Mouse (Mus musculus): ENCODE measurements around the gene Il17c. TPM values are rescaled to one million over a fixed set of nuclear protein-coding genes. Genes with fewer than 3 reads are reported as not detected.
A peak's percentile ranks its signal among the peaks of the same experiment; 100 is the strongest.

Gene Il17c
- polyA plus RNA-seq, 1 experiment from 2014 or later, result not detected

GRCm38 (mm10) chr8:122435375-122435774 lies 13.6 kb downstream of the Il17c start:
- no peak overlapping the region for H3K4me2 ChIP-seq (ENCODE audit: low read length)
- no peak overlapping the region for H3K4me3 ChIP-seq (ENCODE audit: low read depth, low read length)
- H3K27ac ChIP-seq (ENCODE audit: low read depth), result no peak overlapping the region
- 89% methylated on average over 6 of the region's 6 CpGs for WGBS
- DNase-seq (ENCODE audit: low spot score) (no peak), ATAC-seq (replicated peaks; ENCODE audit: low FRiP score, low TSS enrichment, low read depth) (no peak)
- H3K4me1 ChIP-seq (replicated peaks; ENCODE audit: control insufficient read depth, insufficient read depth, low read length), result peaks cover 31% of the 10 kb centered on the region
- H3K9me3 ChIP-seq (ENCODE audit: control insufficient read depth, low read length), result no peaks in the 10 kb centered on the region
- H3K27me3 ChIP-seq (replicated peaks; ENCODE audit: control insufficient read depth, insufficient read depth, low read length), result no peaks in the 10 kb centered on the region
- peaks cover 42% of the 10 kb centered on the region for H3K36me3 ChIP-seq (ENCODE audit: control insufficient read depth, insufficient read depth, low read length)
- no peak overlapping the region for H3K9ac ChIP-seq (ENCODE audit: low read length)

GRCm38 (mm10) chr8:122436146-122436545 lies 14.3 kb downstream of the Il17c start:
- H3K9me3 ChIP-seq (ENCODE audit: control insufficient read depth, low read length), result no peaks in the 10 kb centered on the region
- ATAC-seq (replicated peaks; ENCODE audit: low FRiP score, low TSS enrichment, low read depth) (no peak), DNase-seq (ENCODE audit: low spot score) (no peak)
- no peaks in the 10 kb centered on the region for H3K27me3 ChIP-seq (replicated peaks; ENCODE audit: control insufficient read depth, insufficient read depth, low read length)
- WGBS, result 94% methylated on average over 9 of the region's 9 CpGs
- no peak overlapping the region for H3K27ac ChIP-seq (ENCODE audit: low read depth)
- no peak overlapping the region for H3K9ac ChIP-seq (ENCODE audit: low read length)
- H3K4me1 ChIP-seq (replicated peaks; ENCODE audit: control insufficient read depth, insufficient read depth, low read length), result peaks cover 26% of the 10 kb centered on the region
- no peak overlapping the region for H3K4me2 ChIP-seq (ENCODE audit: low read length)
- peaks cover 42% of the 10 kb centered on the region for H3K36me3 ChIP-seq (ENCODE audit: control insufficient read depth, insufficient read depth, low read length)
- H3K4me3 ChIP-seq (ENCODE audit: low read depth, low read length), result no peak overlapping the region

- Histone ChIP-seq H3K9me3 (ENCODE audit: control insufficient read depth, low read length) (no peaks in the 10 kb centered on the region), H3K27me3 (replicated peaks; ENCODE audit: control insufficient read depth, insufficient read depth, low read length) (no peaks in the 10 kb centered on the region), H3K4me1 (replicated peaks; ENCODE audit: control insufficient read depth, insufficient read depth, low read length) (peaks cover 21% of the 10 kb centered on the region), H3K27ac (ENCODE audit: low read depth) (no peak overlapping the region), H3K4me3 (ENCODE audit: low read depth, low read length) (no peak overlapping the region), H3K36me3 (ENCODE audit: control insufficient read depth, insufficient read depth, low read length) (peaks cover 42% of the 10 kb centered on the region), H3K9ac (ENCODE audit: low read length) (no peak overlapping the region), H3K4me2 (ENCODE audit: low read length) (no peak overlapping the region)
- ATAC-seq (replicated peaks; ENCODE audit: low FRiP score, low TSS enrichment, low read depth) (no peak), DNase-seq (ENCODE audit: low spot score) (no peak)
- WGBS, result 87% methylated on average over 20 of the region's 20 CpGs
These were observed 14.8 kb downstream of the Il17c start for GRCm38 (mm10) chr8:122436586-122437125.

- Histone ChIP-seq H3K27ac (ENCODE audit: low read depth) (peak overlapping the region; percentile 79), H3K36me3 (ENCODE audit: control insufficient read depth, insufficient read depth, low read length) (peaks cover 42% of the 10 kb centered on the region), H3K4me3 (ENCODE audit: low read depth, low read length) (no peak overlapping the region), H3K4me1 (replicated peaks; ENCODE audit: control insufficient read depth, insufficient read depth, low read length) (peaks cover 25% of the 10 kb centered on the region), H3K27me3 (replicated peaks; ENCODE audit: control insufficient read depth, insufficient read depth, low read length) (no peaks in the 10 kb centered on the region), H3K9ac (ENCODE audit: low read length) (no peak overlapping the region; the same call in 1 of the 2 replicates), H3K9me3 (ENCODE audit: control insufficient read depth, low read length) (no peaks in the 10 kb centered on the region), H3K4me2 (ENCODE audit: low read length) (peak overlapping the region; percentile 34)
- 74% methylated on average over 13 of the region's 13 CpGs for WGBS
- DNase-seq (ENCODE audit: low spot score), result no peak
- ATAC-seq (replicated peaks; ENCODE audit: low FRiP score, low TSS enrichment, low read depth), result peak; percentile 47
These were observed 16.0 kb downstream of the Il17c start for GRCm38 (mm10) chr8:122437708-122438331.

GRCm38 (mm10) chr8:122439336-122439735 lies 17.5 kb downstream of the Il17c start:
- no peaks in the 10 kb centered on the region for H3K27me3 ChIP-seq (replicated peaks; ENCODE audit: control insufficient read depth, insufficient read depth, low read length)
- no peaks in the 10 kb centered on the region for H3K9me3 ChIP-seq (ENCODE audit: control insufficient read depth, low read length)
- peaks cover 22% of the 10 kb centered on the region for H3K4me1 ChIP-seq (replicated peaks; ENCODE audit: control insufficient read depth, insufficient read depth, low read length)
- no peak overlapping the region for H3K4me3 ChIP-seq (ENCODE audit: low read depth, low read length)
- WGBS, result 92% methylated on average over 16 of the region's 16 CpGs
- DNase-seq (ENCODE audit: low spot score), result no peak
- H3K36me3 ChIP-seq (ENCODE audit: control insufficient read depth, insufficient read depth, low read length), result peaks cover 37% of the 10 kb centered on the region
- no peak overlapping the region for H3K9ac ChIP-seq (ENCODE audit: low read length)
- H3K27ac ChIP-seq (ENCODE audit: low read depth), result no peak overlapping the region
- no peak overlapping the region for H3K4me2 ChIP-seq (ENCODE audit: low read length)
- no peak for ATAC-seq (replicated peaks; ENCODE audit: low FRiP score, low TSS enrichment, low read depth)

GRCm38 (mm10) chr8:122441326-122441725 lies 19.5 kb downstream of the Il17c start:
- 87% methylated on average over 1 of the region's 1 CpGs for WGBS
- ATAC-seq (replicated peaks; ENCODE audit: low FRiP score, low TSS enrichment, low read depth) (no peak), DNase-seq (ENCODE audit: low spot score) (no peak)
- Histone ChIP-seq H3K9ac (ENCODE audit: low read length) (no peak overlapping the region), H3K27ac (ENCODE audit: low read depth) (no peak overlapping the region), H3K4me3 (ENCODE audit: low read depth, low read length) (no peak overlapping the region), H3K4me2 (ENCODE audit: low read length) (no peak overlapping the region), H3K4me1 (replicated peaks; ENCODE audit: control insufficient read depth, insufficient read depth, low read length) (peaks cover 31% of the 10 kb centered on the region), H3K27me3 (replicated peaks; ENCODE audit: control insufficient read depth, insufficient read depth, low read length) (no peaks in the 10 kb centered on the region), H3K36me3 (ENCODE audit: control insufficient read depth, insufficient read depth, low read length) (peaks cover 21% of the 10 kb centered on the region), H3K9me3 (ENCODE audit: control insufficient read depth, low read length) (no peaks in the 10 kb centered on the region)

- peak overlapping the region; percentile 81 for H3K4me3 ChIP-seq (ENCODE audit: low read depth, low read length)
- 23% methylated on average over 7 of the region's 7 CpGs for WGBS
- no peak for DNase-seq (ENCODE audit: low spot score)
- no peak overlapping the region for H3K27ac ChIP-seq (ENCODE audit: low read depth)
- H3K4me1 ChIP-seq (replicated peaks; ENCODE audit: control insufficient read depth, insufficient read depth, low read length), result peaks cover 31% of the 10 kb centered on the region
- H3K9me3 ChIP-seq (ENCODE audit: control insufficient read depth, low read length), result no peaks in the 10 kb centered on the region
- H3K4me2 ChIP-seq (ENCODE audit: low read length), result peak overlapping the region; percentile 82
- H3K9ac ChIP-seq (ENCODE audit: low read length), result peak overlapping the region; percentile 56
- H3K36me3 ChIP-seq (ENCODE audit: control insufficient read depth, insufficient read depth, low read length), result peaks cover 15% of the 10 kb centered on the region; the same call in 1 of the 2 replicates
- ATAC-seq (replicated peaks; ENCODE audit: low FRiP score, low TSS enrichment, low read depth), result no peak
- H3K27me3 ChIP-seq (replicated peaks; ENCODE audit: control insufficient read depth, insufficient read depth, low read length), result no peaks in the 10 kb centered on the region
These were observed 20.5 kb downstream of the Il17c start for GRCm38 (mm10) chr8:122442356-122442755.

GRCm38 (mm10) chr8:122442781-122443180 lies 21.0 kb downstream of the Il17c start:
- H3K27ac ChIP-seq (ENCODE audit: low read depth), result peak overlapping the region; percentile 77
- H3K9me3 ChIP-seq (ENCODE audit: control insufficient read depth, low read length), result no peaks in the 10 kb centered on the region
- no peaks in the 10 kb centered on the region for H3K27me3 ChIP-seq (replicated peaks; ENCODE audit: control insufficient read depth, insufficient read depth, low read length)
- peak overlapping the region; percentile 81 for H3K4me3 ChIP-seq (ENCODE audit: low read depth, low read length)
- peaks cover 27% of the 10 kb centered on the region for H3K4me1 ChIP-seq (replicated peaks; ENCODE audit: control insufficient read depth, insufficient read depth, low read length)
- under 1% methylated on average over 12 of the region's 12 CpGs for WGBS
- DNase-seq (ENCODE audit: low spot score) (no peak), ATAC-seq (replicated peaks; ENCODE audit: low FRiP score, low TSS enrichment, low read depth) (no peak; the same call in 1 of the 2 replicates)
- H3K36me3 ChIP-seq (ENCODE audit: control insufficient read depth, insufficient read depth, low read length), result peaks cover 15% of the 10 kb centered on the region; the same call in 1 of the 2 replicates
- peak overlapping the region; percentile 82 for H3K4me2 ChIP-seq (ENCODE audit: low read length)
- H3K9ac ChIP-seq (ENCODE audit: low read length), result peak overlapping the region; percentile 56

All from intestine, embryonic 14.5 days (tissue).